Mouse (Mus musculus): ENCODE measurements around the gene Igdcc3.

The Igdcc3 gene

DNA sequence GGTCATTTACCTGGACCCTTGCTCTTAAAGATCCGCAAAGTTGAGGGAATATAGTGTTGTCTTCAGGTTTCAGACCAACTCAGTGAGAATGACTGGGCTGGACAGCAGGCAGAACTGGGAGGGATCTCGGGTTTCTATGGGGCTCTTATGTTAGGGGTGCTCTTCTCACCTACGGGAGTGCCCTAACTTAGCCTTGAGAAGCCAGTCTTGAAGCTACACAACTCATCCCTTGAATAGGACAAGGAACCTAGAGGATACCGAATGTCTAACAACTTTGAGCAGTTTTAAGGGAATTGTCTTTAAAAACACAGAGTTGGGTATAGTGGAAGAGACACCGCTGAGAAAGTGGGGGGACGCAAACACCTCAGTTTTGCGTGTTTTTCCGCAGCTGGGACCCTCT, 498 bp upstream of the Igdcc3 start:
- no peak for DNase-seq (ENCODE audit: low read depth, low spot score)

GRCm38 (mm10) chr9:65141306-65141975, 452 bp downstream of the Igdcc3 start:
- peak; percentile 48 for DNase-seq (ENCODE audit: low read depth, low spot score)

GRCm38 (mm10) chr9:65141976-65142318, 958 bp downstream of the Igdcc3 start:
- DNase-seq (ENCODE audit: low read depth, low spot score), result peak; percentile 16

DNA sequence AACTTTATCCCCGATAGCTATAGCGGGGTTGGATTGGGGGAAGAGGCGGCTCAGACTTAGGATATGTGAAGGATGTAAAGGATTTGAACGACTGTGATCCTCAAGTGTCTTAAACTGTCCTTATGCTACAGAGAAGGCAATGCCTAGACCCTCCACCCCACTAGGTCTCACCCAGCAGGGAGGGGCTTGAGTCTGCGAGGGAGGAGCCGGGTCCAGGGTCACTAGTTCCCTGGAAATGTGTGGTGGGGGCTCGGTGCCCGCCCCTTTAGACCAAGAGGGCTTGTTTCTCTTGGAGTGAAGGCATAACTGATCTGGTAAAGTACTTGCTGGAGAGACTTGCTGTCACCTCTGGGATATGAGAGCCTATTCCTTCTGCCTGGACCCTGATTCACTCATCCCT, 1.4 kb downstream of the Igdcc3 start:
- DNase-seq (ENCODE audit: low read depth, low spot score), result no peak

- DNase-seq (ENCODE audit: low read depth, low spot score), result no peak
Observed at GRCm38 (mm10) chr9:65146001-65146400, 5.0 kb downstream of the Igdcc3 start.

DNA sequence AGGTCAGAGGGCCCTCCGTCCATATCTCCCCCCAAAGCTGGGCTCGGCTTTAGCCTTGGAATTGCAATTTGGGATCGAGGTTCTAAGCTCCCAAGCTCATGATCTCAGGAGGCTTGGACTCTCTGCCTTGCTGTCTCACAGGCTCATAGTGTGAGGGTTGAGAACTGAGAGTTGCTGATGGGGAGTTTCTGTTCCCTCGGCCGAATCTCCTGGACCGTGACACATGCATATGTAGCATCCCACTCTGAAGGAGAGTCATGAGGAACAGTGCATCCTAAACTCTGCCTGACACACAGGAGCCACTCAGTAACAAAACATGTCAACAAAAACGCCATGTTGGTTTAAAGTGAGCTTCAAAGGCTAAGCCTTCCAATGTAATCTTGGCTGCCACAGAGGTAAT, 7.5 kb downstream of the Igdcc3 start:
- DNase-seq (ENCODE audit: low read depth, low spot score), result no peak

- no peak for DNase-seq (ENCODE audit: low read depth, low spot score)
Observed at GRCm38 (mm10) chr9:65152711-65153330, 11.8 kb downstream of the Igdcc3 start.

GRCm38 (mm10) chr9:65153331-65153711, 12.3 kb downstream of the Igdcc3 start:
- no peak for DNase-seq (ENCODE audit: low read depth, low spot score)

DNA sequence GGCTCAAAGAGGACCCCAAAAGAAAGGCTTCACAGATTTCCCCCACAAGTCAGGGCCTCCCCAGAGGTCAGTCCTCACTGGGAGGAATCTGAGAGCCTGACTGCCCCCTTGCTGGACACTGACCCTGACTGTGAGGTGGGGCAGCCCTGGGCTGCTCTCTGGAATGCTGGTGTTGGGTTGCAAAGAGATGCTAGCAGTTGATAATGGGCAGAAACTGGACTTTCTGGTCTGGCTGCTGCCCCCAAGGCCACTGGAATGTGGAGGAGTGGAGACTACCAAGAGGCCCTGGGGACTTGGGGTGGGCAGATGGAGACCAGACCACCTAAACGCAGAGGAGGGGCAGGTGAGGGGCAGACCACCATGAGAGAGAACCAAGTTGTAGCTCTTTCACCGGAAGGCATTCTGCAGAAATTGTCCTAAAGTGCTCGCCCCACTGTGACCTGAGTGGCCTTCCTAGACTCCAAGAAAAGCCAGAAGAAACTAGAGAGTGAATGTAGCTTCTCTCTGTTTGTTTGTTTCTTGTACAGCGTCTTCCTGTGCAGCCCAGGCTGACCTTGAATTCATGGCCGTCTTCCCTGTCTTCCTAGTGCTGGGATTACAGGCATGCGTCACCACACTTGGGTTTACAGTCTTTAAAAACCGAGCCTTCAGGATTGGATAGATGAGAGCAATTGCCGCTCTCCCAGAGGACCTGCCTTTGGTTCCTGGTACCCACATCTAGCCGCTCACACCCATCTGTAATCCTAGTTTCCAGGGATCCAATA, 13.9 kb downstream of the Igdcc3 start:
- DNase-seq (ENCODE audit: low read depth, low spot score), result no peak

DNA sequence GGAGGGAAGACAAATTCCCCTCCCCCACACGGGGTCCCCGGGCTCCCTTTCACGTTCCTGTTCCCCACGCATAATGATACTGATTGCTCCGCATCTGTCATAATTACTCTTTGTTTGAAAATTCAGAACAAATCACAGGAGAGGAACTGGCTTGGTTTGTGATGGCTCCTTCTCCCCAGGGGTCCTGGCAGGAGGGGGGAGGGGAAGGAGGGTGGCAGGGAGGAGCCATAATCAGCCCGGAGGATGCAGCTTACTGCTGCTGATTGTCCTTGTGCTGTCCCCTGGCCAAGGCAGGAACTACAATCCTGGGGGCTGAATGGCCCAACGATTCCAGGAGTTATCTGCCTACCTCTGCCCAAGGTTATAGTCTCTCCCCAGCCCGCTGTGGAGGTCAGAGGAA, 15.6 kb downstream of the Igdcc3 start:
- DNase-seq (ENCODE audit: low read depth, low spot score), result no peak

DNA sequence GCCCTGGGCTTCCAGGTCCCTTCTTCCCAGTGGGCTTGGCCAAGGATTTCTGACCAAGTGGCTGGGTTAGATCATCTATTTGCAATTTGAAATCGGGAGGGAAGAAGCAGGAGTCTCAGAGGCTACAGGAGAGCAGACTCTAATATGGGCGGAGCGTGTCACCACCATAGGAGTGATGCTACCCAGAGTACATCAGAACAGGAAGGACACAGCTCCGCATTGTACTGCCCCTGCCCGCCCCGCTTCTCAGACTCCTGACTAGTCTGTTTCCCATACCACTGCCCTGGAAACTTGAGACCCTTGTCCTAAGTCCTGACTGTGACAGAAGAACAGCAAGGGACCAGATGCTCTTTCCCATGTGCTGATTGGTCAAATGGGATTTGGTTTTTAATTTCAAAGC, 16.6 kb downstream of the Igdcc3 start:
- DNase-seq (ENCODE audit: low read depth, low spot score), result no peak

GRCm38 (mm10) chr9:65161188-65161587, 20.2 kb downstream of the Igdcc3 start:
- DNase-seq (ENCODE audit: low read depth, low spot score), result no peak

DNA sequence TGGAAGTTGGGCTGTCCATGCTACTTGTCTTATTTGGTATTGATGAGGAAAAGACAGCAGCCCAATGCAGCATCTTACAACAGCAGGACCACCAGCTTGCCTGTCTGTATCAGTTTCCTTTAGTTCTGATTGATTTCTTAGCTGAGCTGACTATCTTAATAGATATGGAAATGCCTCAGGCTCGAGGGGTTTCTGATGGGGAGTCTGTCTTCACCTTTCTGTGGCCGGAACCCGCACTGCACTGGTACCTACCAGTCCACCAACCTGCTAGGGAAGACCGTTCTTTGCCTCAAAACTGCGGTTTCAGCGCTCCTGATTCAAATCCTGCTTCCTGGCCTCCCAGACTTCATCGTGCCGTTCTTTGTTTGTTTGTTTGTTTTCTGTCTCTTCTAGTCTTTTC, 20.9 kb downstream of the Igdcc3 start:
- DNase-seq (ENCODE audit: low read depth, low spot score), result no peak

GRCm38 (mm10) chr9:65162711-65163639, 22.0 kb downstream of the Igdcc3 start:
- DNase-seq (ENCODE audit: low read depth, low spot score), result peak; percentile 11

DNA sequence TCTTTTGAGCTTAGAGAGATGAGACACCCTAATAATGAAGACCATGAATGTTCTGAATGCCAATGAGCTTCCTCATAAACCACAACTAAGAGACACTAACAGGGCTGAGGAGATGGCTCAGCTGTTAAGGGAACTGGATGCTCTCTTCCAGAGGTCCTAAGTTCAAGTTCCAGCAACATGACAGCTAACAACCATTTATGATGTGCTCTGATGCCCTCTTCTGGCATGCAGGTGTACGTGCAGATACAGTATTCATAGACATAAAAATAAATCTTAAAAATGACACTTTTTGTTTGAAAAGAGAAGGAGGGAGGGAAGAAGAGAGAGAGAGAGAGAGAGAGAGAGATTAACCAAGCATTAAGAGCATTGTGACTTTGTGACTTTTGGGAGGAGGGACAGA, 23.9 kb downstream of the Igdcc3 start:
- DNase-seq (ENCODE audit: low read depth, low spot score), result peak; percentile 49

DNA sequence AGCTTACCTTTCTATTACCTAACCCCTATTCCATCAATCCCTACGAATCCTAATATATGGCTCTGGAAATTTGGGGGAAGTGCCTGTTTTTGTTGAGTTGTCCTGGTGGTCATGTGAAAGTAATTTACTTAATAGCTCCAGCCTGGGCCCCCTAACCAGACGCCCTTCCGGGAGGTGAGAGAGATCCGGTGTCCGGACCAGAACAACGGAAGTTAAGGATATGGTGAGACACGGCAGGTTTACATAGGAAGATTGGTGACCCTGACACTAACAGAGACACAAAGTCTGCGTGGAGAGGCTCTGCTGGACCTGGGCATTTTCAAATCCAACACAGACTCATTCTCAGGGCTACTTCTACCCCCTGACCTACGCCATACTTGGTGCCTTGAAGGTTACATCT, 25.4 kb downstream of the Igdcc3 start:
- DNase-seq (ENCODE audit: low read depth, low spot score), result no peak

DNA sequence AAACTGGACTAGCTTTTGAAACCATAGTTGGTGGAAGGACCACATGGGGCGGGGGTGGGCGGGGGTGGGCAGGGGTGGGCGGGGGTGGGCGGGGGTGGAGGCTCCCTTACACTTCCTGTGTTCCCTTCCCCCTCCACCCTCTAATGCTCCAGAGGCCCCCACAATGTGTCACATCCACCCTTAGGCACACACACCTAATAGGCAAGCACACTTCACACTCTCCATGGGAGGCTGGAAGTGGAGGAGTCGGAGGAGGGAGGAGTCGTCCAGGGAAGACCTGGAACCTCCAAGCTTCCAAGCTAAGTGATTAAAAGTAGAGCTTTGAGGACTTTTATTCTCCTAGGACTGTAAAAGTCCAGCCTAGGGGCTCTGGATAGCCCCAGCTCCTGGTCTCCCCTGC, 27.5 kb downstream of the Igdcc3 start:
- no peak for DNase-seq (ENCODE audit: low read depth, low spot score)

GRCm38 (mm10) chr9:65168952-65169351, 28.0 kb downstream of the Igdcc3 start:
- no peak for DNase-seq (ENCODE audit: low read depth, low spot score)

DNA sequence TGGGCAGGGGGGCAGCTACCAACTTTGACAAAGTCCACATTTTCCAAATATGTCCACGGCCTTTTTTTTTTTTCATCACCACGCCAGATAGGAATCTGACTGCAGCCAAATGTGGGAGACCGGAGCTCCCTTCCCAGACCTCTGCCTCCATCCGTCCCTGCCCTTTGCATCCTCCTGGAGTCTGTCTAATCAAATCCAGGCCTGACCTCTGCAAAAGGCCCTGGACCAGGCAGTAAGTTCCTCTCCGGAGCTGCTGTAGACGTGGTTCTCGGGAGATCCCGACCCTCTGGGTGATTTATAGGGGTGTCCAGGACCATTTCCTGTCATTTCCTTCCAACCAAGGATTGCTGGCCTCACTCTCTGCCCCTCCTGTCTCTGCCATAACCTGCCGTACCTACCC, 31.7 kb downstream of the Igdcc3 start:
- DNase-seq (ENCODE audit: low read depth, low spot score), result no peak

DNA sequence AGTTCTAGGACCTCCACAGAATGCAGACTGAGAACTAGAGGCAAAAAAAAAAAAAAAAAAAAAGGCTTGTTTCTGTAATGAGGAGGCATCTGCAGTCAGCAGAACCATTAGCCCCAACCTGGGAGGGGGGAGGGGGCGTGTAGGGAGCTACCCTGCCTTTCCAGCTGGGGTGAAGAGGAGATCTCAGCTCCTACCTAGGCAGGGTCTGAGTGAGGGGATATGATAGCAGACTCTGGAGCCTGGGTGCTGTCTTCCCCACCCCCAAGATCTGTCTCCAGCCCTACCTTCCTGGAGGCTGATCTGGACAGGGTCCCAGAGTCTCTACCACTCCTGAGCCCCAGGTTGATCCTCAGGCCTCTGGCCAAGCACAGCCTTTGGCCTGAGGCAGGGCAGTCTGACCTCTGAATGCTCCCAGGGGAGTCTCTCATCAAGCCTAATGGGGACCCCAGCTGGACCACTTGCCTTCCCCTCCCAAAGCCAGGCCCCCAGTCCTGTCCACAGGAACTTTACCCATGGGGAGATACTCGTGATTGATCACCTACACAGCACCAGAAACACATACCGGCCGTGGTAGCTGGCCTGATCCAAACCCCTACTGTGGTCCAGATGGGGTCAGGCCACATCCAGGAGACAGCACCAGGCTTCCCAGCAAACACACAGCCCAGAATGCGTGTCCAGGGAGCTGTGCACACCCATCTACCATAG, 34.4 kb downstream of the Igdcc3 start:
- DNase-seq (ENCODE audit: low read depth, low spot score), result no peak

Measured in CD4-positive, CD25-positive, alpha-beta regulatory T cell, adult 2 months (primary cell).